Mouse (Mus musculus) cerebellum, adult 2 months (tissue): ENCODE data around the gene Erbb4.

Experiments used
- CTCF ChIP-seq: fragments of 200-500 bp; IDR thresholded peaks from 2 replicates; pipeline ENCODE4 v1.5.1; 2011; ENCODE audit warnings: low read depth, mild to moderate bottlenecking, control low read depth, low read length, moderate library complexity, borderline replicate concordance; ENCODE audit not compliant: insufficient read depth
- POLR2A ChIP-seq: fragments of 200-500 bp; IDR thresholded peaks from 2 replicates; pipeline ENCODE4 v1.6.1; 2011; ENCODE audit warnings: low read length, control low read depth, borderline replicate concordance; ENCODE audit not compliant: insufficient read depth

DNA sequence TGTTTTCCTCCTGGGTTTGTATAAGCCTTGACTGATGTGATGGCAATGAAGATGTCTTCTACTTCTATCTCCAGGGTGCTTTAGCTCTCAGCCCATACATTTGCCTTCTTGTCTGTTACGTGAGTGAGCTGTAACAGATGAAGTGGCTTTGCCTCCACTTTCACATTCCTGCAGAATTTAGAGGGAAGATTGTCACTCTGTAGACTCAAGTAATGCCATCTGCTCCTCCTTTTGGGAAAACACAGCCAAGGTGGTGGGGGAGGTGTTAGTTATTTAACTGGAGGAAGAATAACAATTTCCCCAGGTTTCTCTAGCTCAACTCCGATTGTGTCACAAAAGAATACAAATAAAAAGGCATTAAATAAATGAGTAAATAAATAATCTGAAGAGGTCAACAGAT is 301.1 kb downstream of the Erbb4 start:
- TF ChIP-seq CTCF (no peak), POLR2A (no peak)
